ENCODE assay signal across 14 mouse cellular contexts in genomic region chr12:37682455-37683110, GRCm38 (mm10).
"Had no signal": no experiment of that assay in that cellular context is flagged by ENCODE, and none has a peak within 500 bp of the region (broad histone marks: within the 10 kb centered on the region; RNA-seq: fewer than 3 reads in every experiment).

No protein-coding gene starts in this region.

- H3K4me2 ChIP-seq: kidney, embryonic 15.5 days; limb, embryonic 15.5 days; liver, embryonic 12.5 days; lung, embryonic 14.5 days; stomach, embryonic 15.5 days had no signal

- H3K4me3 ChIP-seq: kidney, embryonic 15.5 days; left cerebral cortex, adult 2 months; limb, embryonic 15.5 days; liver, embryonic 12.5 days; midbrain, embryonic 10.5 days; stomach, embryonic 15.5 days had no signal

- H3K9me3 ChIP-seq: kidney, embryonic 15.5 days; limb, embryonic 15.5 days; liver, embryonic 12.5 days; midbrain, embryonic 10.5 days; stomach, embryonic 15.5 days had no signal

- ATAC-seq: liver, embryonic 12.5 days had no signal

- H3K27me3 ChIP-seq: kidney, embryonic 15.5 days; limb, embryonic 15.5 days; liver, embryonic 12.5 days; stomach, embryonic 15.5 days had no signal

- H3K27ac ChIP-seq: kidney, embryonic 15.5 days; left cerebral cortex, adult 2 months; limb, embryonic 15.5 days; liver, embryonic 12.5 days; midbrain, embryonic 10.5 days; stomach, embryonic 15.5 days had no signal

- DNase-seq: kidney, adult 18-20 months; kidney, postnatal 25 days; lung, embryonic 14.5 days; lung, postnatal 10 days; lung, postnatal 4 days; right cerebral cortex, postnatal 14 days; thymus, adult 2 months; thymus, postnatal 25 days had no signal

- H3K9ac ChIP-seq: kidney, embryonic 15.5 days; limb, embryonic 15.5 days; liver, embryonic 12.5 days; lung, embryonic 14.5 days; stomach, embryonic 15.5 days had no signal

- H3K4me1 ChIP-seq: kidney, embryonic 15.5 days; limb, embryonic 15.5 days; liver, embryonic 12.5 days; midbrain, embryonic 10.5 days; stomach, embryonic 15.5 days had no signal

- H3K36me3 ChIP-seq: kidney, embryonic 15.5 days; limb, embryonic 15.5 days; liver, embryonic 12.5 days; midbrain, embryonic 10.5 days; stomach, embryonic 15.5 days had no signal
